Mouse (Mus musculus) embryonic facial prominence, embryonic 10.5 days (tissue): ENCODE measurements around the gene Raly. TPM values are rescaled to one million over a fixed set of nuclear protein-coding genes. Genes with fewer than 3 reads are reported as not detected.

ENCODE experiments used
- polyA plus RNA-seq: library from polyadenylated mRNA; unstranded; fragments of >200 nt; fragmentation: Nextera tagmentation; extraction: Ambion mirVana; gene quantifications from 2 replicates; pipeline ENCODE4 v1.2.1, GENCODE M21; 2016

The Raly gene
- polyA plus RNA-seq, 1 experiment from 2014 or later: 52.8 TPM

Other genes with a start within 250 kb of the Raly start
- 1.3 and 2.9 TPM in 2 replicates for gene 1700003F12Rik, start 244.0 kb upstream of the Raly start, polyA plus RNA-seq
- gene Actl10, start 239.3 kb upstream of the Raly start, polyA plus RNA-seq: 0.19 and 0.33 TPM in 2 replicates
- gene Necab3, start 232.2 kb upstream of the Raly start, polyA plus RNA-seq: 3.2 and 3.6 TPM in 2 replicates
- gene E2f1, start 221.2 kb upstream of the Raly start, polyA plus RNA-seq: 25.2 and 26.0 TPM in 2 replicates
- gene Pxmp4, start 187.4 kb upstream of the Raly start, polyA plus RNA-seq: 11.6 and 13.8 TPM in 2 replicates
- gene Zfp341, start 177.8 kb upstream of the Raly start, polyA plus RNA-seq: 1.1 TPM in 2 replicates
- gene 4930519P11Rik, start 177.7 kb upstream of the Raly start, polyA plus RNA-seq: not detected in 2 replicates
- 12.8 and 14.7 TPM in 2 replicates for gene Chmp4b, start 139.4 kb upstream of the Raly start, polyA plus RNA-seq
- gene Gm14214, start 21.1 kb upstream of the Raly start, polyA plus RNA-seq: not detected in 2 replicates
- gene a, start 306 bp downstream of the Raly start, polyA plus RNA-seq: 1.5 and 2.3 TPM in 2 replicates
- 124 and 138 TPM in 2 replicates for gene Eif2s2, start 101.8 kb downstream of the Raly start, polyA plus RNA-seq
- 0.88 and 1.3 TPM in 2 replicates for gene Gm14226, start 227.2 kb downstream of the Raly start, polyA plus RNA-seq